Mouse (Mus musculus): ENCODE data around the gene Ssx9.
A peak's percentile ranks its signal among the peaks of the same experiment; 100 is the strongest.
"Not testable (repeated sequence)": the region's sequence is repeated elsewhere in the genome, so short reads cannot be mapped to it uniquely, and the experiment has no call there.

The Ssx9 gene

GRCm38 (mm10) chrX:8748132-8748531 lies at the start of gene Ssx9:
Gene Ssx9 (plus strand): TSS chrX:8748432.
- not testable (repeated sequence) for DNase-seq (ENCODE audit: low spot score)

- DNase-seq (ENCODE audit: low spot score), result peak; percentile 14
Observed at GRCm38 (mm10) chrX:8732907-8733306, 15.3 kb upstream of the Ssx9 start.

GRCm38 (mm10) chrX:8803391-8803790 lies 55.2 kb downstream of the Ssx9 start, which contains the start of gene Ssxb5:
Gene Ssxb5 (plus strand): TSS chrX:8803691.
- not testable (repeated sequence) for DNase-seq (ENCODE audit: low spot score)

Measured in embryo, embryonic 10 days (tissue).